Mouse (Mus musculus): ENCODE measurements around the gene Arhgef12.

GRCm38 (mm10) chr9:43096337-43096736, 10.7 kb downstream of the Arhgef12 start:
- TF ChIP-seq CTCF (IDR thresholded peaks at IDR 0.05; ENCODE audit: low read depth, low read length) = no peak
- no peak for TF ChIP-seq GATA1 (IDR thresholded peaks at IDR 0.05; ENCODE audit: borderline replicate concordance, low read length)
- TF ChIP-seq TAL1 (conservative IDR thresholded peaks at IDR 0.05; ENCODE audit: low read depth, low read length) = 0 out of 2 replicates have a peak, but pooled peaks have one; percentile 8
- no peak for TF ChIP-seq GATA2 (IDR thresholded peaks at IDR 0.05; ENCODE audit: borderline replicate concordance, low read depth, low read length)
- no peak for TF ChIP-seq POLR2AphosphoS5 (IDR thresholded peaks at IDR 0.05; ENCODE audit: insufficient replicate concordance, low read depth, low read length)

Data from G1E (cell line).